Mouse (Mus musculus): ENCODE data around the gene Jmjd6. TPM values are rescaled to one million over a fixed set of nuclear protein-coding genes. Genes with fewer than 3 reads are reported as not detected.

Jmjd6 gene
- polyA plus RNA-seq, 1 experiment, result not detected

- peaks cover 2% of the 10 kb centered on the region; the same call in 1 of the 2 replicates for H3K4me1 ChIP-seq (ENCODE audit: control insufficient read depth, insufficient read depth, low read length)
- TF ChIP-seq CTCF (IDR thresholded peaks at IDR 0.05; ENCODE audit: insufficient read depth, low read depth, low read length), result no peak
- no peak for TF ChIP-seq POLR2A (IDR thresholded peaks at IDR 0.05; ENCODE audit: insufficient read depth, low read depth, low read length)
- 86% methylated on average over 20 of the region's 20 CpGs for WGBS
- no peak overlapping the region for H3K4me3 ChIP-seq (ENCODE audit: insufficient read depth, low read depth, low read length)
- H3K27ac ChIP-seq (ENCODE audit: insufficient read depth, low read depth, low read length), result no peak overlapping the region
Measured at GRCm38 (mm10) chr11:116873987-116874386, 30.7 kb upstream of the Jmjd6 start.

- WGBS, result 85% methylated on average over 9 of the region's 9 CpGs
- Histone ChIP-seq H3K27ac (ENCODE audit: insufficient read depth, low read depth, low read length) (no peak overlapping the region), H3K4me1 (ENCODE audit: control insufficient read depth, insufficient read depth, low read length) (peaks cover 2% of the 10 kb centered on the region; the same call in 1 of the 2 replicates), H3K4me3 (ENCODE audit: insufficient read depth, low read depth, low read length) (no peak overlapping the region)
- no peak for TF ChIP-seq POLR2A (IDR thresholded peaks at IDR 0.05; ENCODE audit: insufficient read depth, low read depth, low read length)
- TF ChIP-seq CTCF (IDR thresholded peaks at IDR 0.05; ENCODE audit: insufficient read depth, low read depth, low read length), result no peak
Measured at GRCm38 (mm10) chr11:116871538-116871937, 28.3 kb upstream of the Jmjd6 start.

GRCm38 (mm10) chr11:116869641-116870040 is 26.4 kb upstream of the Jmjd6 start:
- WGBS, result 62% methylated on average over 4 of the region's 4 CpGs
- peak overlapping the region; percentile 52 for H3K27ac ChIP-seq (ENCODE audit: insufficient read depth, low read depth, low read length)
- no peak overlapping the region for H3K4me3 ChIP-seq (ENCODE audit: insufficient read depth, low read depth, low read length)
- peaks cover 2% of the 10 kb centered on the region; the same call in 1 of the 2 replicates for H3K4me1 ChIP-seq (ENCODE audit: control insufficient read depth, insufficient read depth, low read length)
- TF ChIP-seq POLR2A (IDR thresholded peaks at IDR 0.05; ENCODE audit: insufficient read depth, low read depth, low read length) (no peak), CTCF (IDR thresholded peaks at IDR 0.05; ENCODE audit: insufficient read depth, low read depth, low read length) (no peak)

GRCm38 (mm10) chr11:116869223-116869622 is 26.0 kb upstream of the Jmjd6 start:
- peaks cover 2% of the 10 kb centered on the region; the same call in 1 of the 2 replicates for H3K4me1 ChIP-seq (ENCODE audit: control insufficient read depth, insufficient read depth, low read length)
- 81% methylated on average over 8 of the region's 8 CpGs for WGBS
- no peak overlapping the region for H3K4me3 ChIP-seq (ENCODE audit: insufficient read depth, low read depth, low read length)
- H3K27ac ChIP-seq (ENCODE audit: insufficient read depth, low read depth, low read length), result peak overlapping the region; percentile 52
- no peak for TF ChIP-seq POLR2A (IDR thresholded peaks at IDR 0.05; ENCODE audit: insufficient read depth, low read depth, low read length)
- no peak for TF ChIP-seq CTCF (IDR thresholded peaks at IDR 0.05; ENCODE audit: insufficient read depth, low read depth, low read length)

- Histone ChIP-seq H3K27ac (ENCODE audit: insufficient read depth, low read depth, low read length) (no peak overlapping the region), H3K4me1 (ENCODE audit: control insufficient read depth, insufficient read depth, low read length) (peaks cover 2% of the 10 kb centered on the region; the same call in 1 of the 2 replicates), H3K4me3 (ENCODE audit: insufficient read depth, low read depth, low read length) (no peak overlapping the region)
- TF ChIP-seq POLR2A (IDR thresholded peaks at IDR 0.05; ENCODE audit: insufficient read depth, low read depth, low read length) (no peak), CTCF (IDR thresholded peaks at IDR 0.05; ENCODE audit: insufficient read depth, low read depth, low read length) (no peak)
- 73% methylated on average over 3 of the region's 3 CpGs for WGBS
Measured at GRCm38 (mm10) chr11:116868129-116868528, 24.9 kb upstream of the Jmjd6 start.

- 80% methylated on average over 12 of the region's 12 CpGs for WGBS
- TF ChIP-seq CTCF (IDR thresholded peaks at IDR 0.05; ENCODE audit: insufficient read depth, low read depth, low read length) (no peak), POLR2A (IDR thresholded peaks at IDR 0.05; ENCODE audit: insufficient read depth, low read depth, low read length) (no peak)
- Histone ChIP-seq H3K4me1 (ENCODE audit: control insufficient read depth, insufficient read depth, low read length) (peaks cover 2% of the 10 kb centered on the region; the same call in 1 of the 2 replicates), H3K4me3 (ENCODE audit: insufficient read depth, low read depth, low read length) (no peak overlapping the region), H3K27ac (ENCODE audit: insufficient read depth, low read depth, low read length) (no peak overlapping the region)
Measured at GRCm38 (mm10) chr11:116865945-116866585, 22.8 kb upstream of the Jmjd6 start.

GRCm38 (mm10) chr11:116864444-116864843 is 21.2 kb upstream of the Jmjd6 start:
- 88% methylated on average over 10 of the region's 10 CpGs for WGBS
- peaks cover 2% of the 10 kb centered on the region; the same call in 1 of the 2 replicates for H3K4me1 ChIP-seq (ENCODE audit: control insufficient read depth, insufficient read depth, low read length)
- no peak overlapping the region for H3K27ac ChIP-seq (ENCODE audit: insufficient read depth, low read depth, low read length)
- H3K4me3 ChIP-seq (ENCODE audit: insufficient read depth, low read depth, low read length), result no peak overlapping the region
- TF ChIP-seq POLR2A (IDR thresholded peaks at IDR 0.05; ENCODE audit: insufficient read depth, low read depth, low read length) (no peak), CTCF (IDR thresholded peaks at IDR 0.05; ENCODE audit: insufficient read depth, low read depth, low read length) (no peak)

- no peaks in the 10 kb centered on the region for H3K4me1 ChIP-seq (ENCODE audit: control insufficient read depth, insufficient read depth, low read length)
- 85% methylated on average over 12 of the region's 12 CpGs for WGBS
- H3K27ac ChIP-seq (ENCODE audit: insufficient read depth, low read depth, low read length), result no peak overlapping the region
- TF ChIP-seq CTCF (IDR thresholded peaks at IDR 0.05; ENCODE audit: insufficient read depth, low read depth, low read length) (no peak), POLR2A (IDR thresholded peaks at IDR 0.05; ENCODE audit: insufficient read depth, low read depth, low read length) (no peak)
- no peak overlapping the region for H3K4me3 ChIP-seq (ENCODE audit: insufficient read depth, low read depth, low read length)
Measured at GRCm38 (mm10) chr11:116857183-116857850, 14.1 kb upstream of the Jmjd6 start.

GRCm38 (mm10) chr11:116854279-116854678 is 11.0 kb upstream of the Jmjd6 start:
- H3K4me1 ChIP-seq (ENCODE audit: control insufficient read depth, insufficient read depth, low read length), result no peaks in the 10 kb centered on the region
- peak overlapping the region; percentile 94 for H3K4me3 ChIP-seq (ENCODE audit: insufficient read depth, low read depth, low read length)
- WGBS, result 20% methylated on average over 10 of the region's 10 CpGs
- H3K27ac ChIP-seq (ENCODE audit: insufficient read depth, low read depth, low read length), result no peak overlapping the region
- TF ChIP-seq CTCF (IDR thresholded peaks at IDR 0.05; ENCODE audit: insufficient read depth, low read depth, low read length) (no peak), POLR2A (IDR thresholded peaks at IDR 0.05; ENCODE audit: insufficient read depth, low read depth, low read length) (no peak)
